Mouse (Mus musculus): Measurements from ENCODE around the gene Tnrc6b.

DNA sequence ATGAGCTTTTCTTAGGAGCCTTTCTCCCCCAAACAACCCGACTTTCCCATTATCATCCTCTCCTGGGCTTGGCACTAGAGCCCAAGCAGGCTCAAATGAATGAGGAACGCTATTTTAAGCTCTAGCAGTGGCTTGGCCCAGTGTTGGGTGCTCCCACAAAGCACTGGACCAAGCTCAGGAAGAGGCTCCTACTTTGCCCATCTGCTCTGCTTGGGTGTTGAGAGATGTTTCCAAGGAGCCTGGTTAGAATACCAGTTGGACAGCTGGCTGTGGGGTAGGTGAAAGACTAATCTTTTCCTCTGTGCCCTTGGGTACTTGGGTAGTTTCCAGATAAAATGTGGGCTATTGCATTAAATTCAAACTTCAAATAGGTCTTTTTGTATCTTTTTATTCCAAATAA, 38.3 kb upstream of the Tnrc6b start:
- TF ChIP-seq CTCF (IDR thresholded peaks at IDR 0.05; ENCODE audit: low read depth, low read length) = no peak
- no peak for TF ChIP-seq POLR2A (IDR thresholded peaks at IDR 0.05; ENCODE audit: extremely low read depth, insufficient read depth, low read length)
